Mouse (Mus musculus) embryonic fibroblast, embryonic 13.5 days (primary cell): ENCODE results near the gene Ceacam9. TPM values are rescaled to one million over a fixed set of nuclear protein-coding genes. Genes with fewer than 3 reads are reported as not detected.

Experiments
- H3K27ac ChIP-seq: 2 replicates; pipeline ENCODE4 v1.5.1; 2012; ENCODE audit warnings: low read length, control low read depth, inconsistent platforms; ENCODE audit not compliant: insufficient read depth
- H3K4me1 ChIP-seq: 2 replicates; pipeline ENCODE4 v1.6.1; 2011; ENCODE audit warnings: low read length; ENCODE audit not compliant: control insufficient read depth, insufficient read depth
- H3K4me3 ChIP-seq: 2 replicates; pipeline ENCODE4 v1.5.1; 2011; ENCODE audit warnings: mild to moderate bottlenecking, control low read depth, low read length; ENCODE audit not compliant: insufficient read depth
- CTCF ChIP-seq: IDR thresholded peaks from 2 replicates; pipeline ENCODE4 v1.5.1; 2011; ENCODE audit warnings: mild to moderate bottlenecking, control low read depth, low read length, moderate library complexity, borderline replicate concordance; ENCODE audit not compliant: insufficient read depth
- POLR2A ChIP-seq: IDR thresholded peaks from 2 replicates; pipeline ENCODE4 v1.6.1; 2011; ENCODE audit warnings: low read depth, mild to moderate bottlenecking, control low read depth, low read length, moderate library complexity
- polyA plus RNA-seq: library from polyadenylated mRNA; stranded (reverse); fragments of >200 nt; gene quantifications from 2 replicates; pipeline ENCODE4 v1.2.4, GENCODE M21; 2011; ENCODE audit warnings: low read depth; ENCODE audit not compliant: missing spikeins, insufficient read length

Ceacam9 gene
- polyA plus RNA-seq, 1 experiment: not detected

GRCm38 (mm10) chr7:16739056-16739604, 17.4 kb downstream of the Ceacam9 start:
- peaks cover 6% of the 10 kb centered on the region; the same call in 1 of the 2 replicates for H3K4me1 ChIP-seq
- H3K4me3 ChIP-seq: peak overlapping the region; percentile 97
- H3K27ac ChIP-seq: no peak overlapping the region
- no peak for TF ChIP-seq CTCF
- no peak for TF ChIP-seq POLR2A

GRCm38 (mm10) chr7:16745373-16745772, 23.6 kb downstream of the Ceacam9 start:
- no peak overlapping the region for H3K4me3 ChIP-seq
- TF ChIP-seq CTCF: no peak
- no peak for TF ChIP-seq POLR2A
- no peak overlapping the region for H3K27ac ChIP-seq
- no peaks in the 10 kb centered on the region for H3K4me1 ChIP-seq

GRCm38 (mm10) chr7:16746093-16746492, 24.4 kb downstream of the Ceacam9 start:
- Histone ChIP-seq H3K4me1 (no peaks in the 10 kb centered on the region), H3K27ac (no peak overlapping the region), H3K4me3 (no peak overlapping the region)
- TF ChIP-seq CTCF (no peak), POLR2A (no peak)

GRCm38 (mm10) chr7:16747656-16748055, 25.9 kb downstream of the Ceacam9 start:
- H3K27ac ChIP-seq: no peak overlapping the region
- TF ChIP-seq POLR2A: no peak
- TF ChIP-seq CTCF: no peak

GRCm38 (mm10) chr7:16752016-16752415, 30.3 kb downstream of the Ceacam9 start:
- Histone ChIP-seq H3K27ac (no peak overlapping the region), H3K4me3 (no peak overlapping the region), H3K4me1 (no peaks in the 10 kb centered on the region)
- TF ChIP-seq CTCF: no peak
- no peak for TF ChIP-seq POLR2A

More at GRCm38 (mm10) chr7:16747656-16748055, 25.9 kb downstream of the Ceacam9 start:
- Histone ChIP-seq H3K4me3 (no peak overlapping the region), H3K4me1 (no peaks in the 10 kb centered on the region)

- no peaks in the 10 kb centered on the region; the same call in 1 of the 2 replicates for H3K4me1 ChIP-seq
These were observed 33.8 kb downstream of the Ceacam9 start for GRCm38 (mm10) chr7:16755362-16756017.

GRCm38 (mm10) chr7:16758872-16759574, 37.3 kb downstream of the Ceacam9 start:
- H3K27ac ChIP-seq: no peak overlapping the region
- H3K4me1 ChIP-seq: no peaks in the 10 kb centered on the region; the same call in 1 of the 2 replicates
- TF ChIP-seq CTCF (no peak), POLR2A (no peak)
- H3K4me3 ChIP-seq: no peak overlapping the region

More at GRCm38 (mm10) chr7:16755362-16756017, 33.8 kb downstream of the Ceacam9 start:
- Histone ChIP-seq H3K4me3 (no peak overlapping the region), H3K27ac (no peak overlapping the region)
- no peak for TF ChIP-seq POLR2A
- no peak for TF ChIP-seq CTCF

- Histone ChIP-seq H3K4me1 (no peaks in the 10 kb centered on the region; the same call in 1 of the 2 replicates), H3K27ac (no peak overlapping the region)
- TF ChIP-seq POLR2A: no peak
- TF ChIP-seq CTCF: no peak
These were observed 38.6 kb downstream of the Ceacam9 start for GRCm38 (mm10) chr7:16760292-16760691.

GRCm38 (mm10) chr7:16761005-16761481, 39.3 kb downstream of the Ceacam9 start:
- TF ChIP-seq POLR2A (no peak), CTCF (no peak)
- peak overlapping the region; percentile 49; the same call in 1 of the 2 replicates for H3K27ac ChIP-seq
- no peak overlapping the region for H3K4me3 ChIP-seq

More at GRCm38 (mm10) chr7:16760292-16760691, 38.6 kb downstream of the Ceacam9 start:
- no peak overlapping the region for H3K4me3 ChIP-seq

More at GRCm38 (mm10) chr7:16761005-16761481, 39.3 kb downstream of the Ceacam9 start:
- H3K4me1 ChIP-seq: no peaks in the 10 kb centered on the region; the same call in 1 of the 2 replicates
